Mouse (Mus musculus): ENCODE results near the gene Gimap7. TPM values are rescaled to one million over a fixed set of nuclear protein-coding genes. Genes with fewer than 3 reads are reported as not detected.

Gimap7 gene
- not detected in 2 replicates for polyA plus RNA-seq (2014; fragmentation: Nextera tagmentation; extraction: Ambion mirVana)

DNA sequence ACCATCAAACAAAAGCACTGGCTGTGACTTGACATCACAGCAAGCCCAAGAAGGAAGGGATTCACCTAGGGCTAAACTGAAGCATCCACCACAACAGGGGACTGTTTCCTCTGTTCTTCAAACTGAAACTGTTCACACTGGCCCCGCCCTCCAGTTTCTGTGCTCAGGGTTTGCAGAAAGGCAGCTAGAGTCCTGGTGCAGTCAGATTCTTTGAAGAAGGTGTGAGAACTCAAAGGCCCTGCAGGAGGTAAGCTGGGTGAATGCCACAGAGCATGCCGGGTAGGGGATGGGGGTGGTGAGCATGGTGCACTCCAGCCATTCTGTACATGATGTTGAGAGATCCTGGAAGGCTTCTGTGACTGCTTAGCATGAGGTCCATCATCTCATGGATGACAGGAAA, at the start of gene Gimap7, which contains the start of gene Gm28053:
Gimap7 (plus strand) TSS at position 167 of the 400 bp plus-strand sequence.
Gm28053 (plus strand) TSS at position 153 of the 400 bp plus-strand sequence.
- H3K36me3 ChIP-seq (ENCODE audit: control insufficient read depth, insufficient read depth, low read length): no peaks in the 10 kb centered on the region
- no peaks in the 10 kb centered on the region for H3K9me3 ChIP-seq (ENCODE audit: control insufficient read depth, low read length)
- no peaks in the 10 kb centered on the region for H3K27me3 ChIP-seq (ENCODE audit: control insufficient read depth, insufficient read depth, low read length)
- H3K4me2 ChIP-seq (ENCODE audit: low read depth, low read length, severe bottlenecking): no peak within 1 kb of the TSS
- no peak within 1 kb of the TSS for H3K4me3 ChIP-seq (ENCODE audit: low read depth, low read length)
- ATAC-seq (replicated peaks; ENCODE audit: low FRiP score): no peak
- no peak within 1 kb of the TSS for H3K27ac ChIP-seq (ENCODE audit: low read depth, low read length)
- DNase-seq (ENCODE audit: low spot score): no peak
- no peaks in the 10 kb centered on the region for H3K4me1 ChIP-seq (replicated peaks; ENCODE audit: control insufficient read depth, insufficient read depth, low read length)
- no peak within 1 kb of the TSS for H3K9ac ChIP-seq (ENCODE audit: low read length)
- WGBS: 52% methylated on average over 2 of the region's 2 CpGs

DNA sequence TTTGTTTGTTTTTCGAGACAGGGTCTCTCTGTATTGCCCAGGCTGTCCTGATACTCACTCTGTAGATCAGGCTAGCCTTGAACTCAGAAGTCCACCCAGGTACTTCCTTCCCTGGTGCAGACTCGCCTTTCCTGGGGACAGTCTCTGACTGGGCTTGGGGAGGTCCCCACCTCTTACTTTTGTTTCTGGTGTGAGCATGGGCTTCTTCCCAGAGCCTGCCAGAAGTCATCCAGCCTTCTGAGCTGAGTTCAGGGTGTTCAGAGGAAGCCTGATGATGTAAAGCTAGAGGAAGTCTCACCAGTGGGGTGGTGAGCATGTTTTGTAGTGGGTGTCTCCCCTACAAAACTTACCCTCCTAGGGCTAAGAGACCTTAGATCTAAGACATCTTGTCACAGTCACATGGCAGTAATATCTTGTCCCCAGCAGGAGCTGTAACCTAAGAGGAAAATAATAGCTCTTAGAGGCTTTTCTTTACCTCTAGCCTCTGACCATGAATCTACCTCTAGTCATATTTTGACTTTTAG, 48.9 kb upstream of the Gimap7 start:
- Histone ChIP-seq H3K27me3 (ENCODE audit: control insufficient read depth, insufficient read depth, low read length) (no peaks in the 10 kb centered on the region), H3K36me3 (ENCODE audit: control insufficient read depth, insufficient read depth, low read length) (no peaks in the 10 kb centered on the region), H3K9ac (ENCODE audit: low read length) (no peak overlapping the region), H3K4me1 (replicated peaks; ENCODE audit: control insufficient read depth, insufficient read depth, low read length) (no peaks in the 10 kb centered on the region), H3K27ac (ENCODE audit: low read depth, low read length) (no peak overlapping the region), H3K4me3 (ENCODE audit: low read depth, low read length) (no peak overlapping the region), H3K4me2 (ENCODE audit: low read depth, low read length, severe bottlenecking) (no peak overlapping the region), H3K9me3 (ENCODE audit: control insufficient read depth, low read length) (no peaks in the 10 kb centered on the region)
- no peak for DNase-seq (ENCODE audit: low spot score)
- ATAC-seq (replicated peaks; ENCODE audit: low FRiP score): no peak
- 75% methylated on average over 2 of the region's 2 CpGs for WGBS

DNA sequence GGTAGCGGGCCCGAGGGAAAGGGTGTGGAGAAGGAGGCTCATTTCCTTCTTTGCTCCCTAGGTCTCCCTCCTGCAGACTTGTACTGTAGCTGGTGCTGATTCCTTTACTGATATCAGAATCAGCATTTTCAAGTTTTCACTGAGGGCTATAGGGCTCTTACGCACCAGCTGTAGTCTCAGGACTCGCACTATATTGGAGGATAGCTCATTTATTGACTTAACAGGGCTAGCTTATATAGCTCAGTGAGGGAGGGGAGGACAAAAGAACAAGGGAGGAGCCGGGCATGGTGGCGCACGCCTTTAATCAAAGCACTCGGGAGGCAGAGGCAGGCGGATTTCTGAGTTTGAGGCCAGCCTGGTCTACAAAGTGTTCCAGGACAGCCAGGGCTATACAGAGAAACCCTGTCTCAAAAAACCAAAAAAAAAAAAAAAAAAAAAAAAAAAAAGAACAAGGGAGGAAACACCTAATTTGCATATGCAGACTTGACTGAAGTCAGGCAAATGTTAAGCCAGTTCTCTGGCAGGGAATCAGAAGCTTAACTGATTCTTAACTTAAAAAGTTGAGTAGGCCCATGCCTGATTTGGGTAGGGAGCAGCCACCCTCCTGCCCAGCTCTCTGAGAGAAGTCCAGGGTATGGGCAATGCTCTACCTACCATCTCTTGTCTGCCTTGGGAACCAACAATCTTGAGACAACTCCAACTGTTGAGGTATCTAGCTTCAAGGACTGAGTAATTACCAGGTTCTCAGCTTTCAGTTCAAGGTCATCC, 43.9 kb upstream of the Gimap7 start:
- ATAC-seq (replicated peaks; ENCODE audit: low FRiP score) (no peak), DNase-seq (ENCODE audit: low spot score) (no peak)
- H3K27me3 ChIP-seq (ENCODE audit: control insufficient read depth, insufficient read depth, low read length): no peaks in the 10 kb centered on the region
- no peak overlapping the region for H3K9ac ChIP-seq (ENCODE audit: low read length)
- no peaks in the 10 kb centered on the region for H3K4me1 ChIP-seq (replicated peaks; ENCODE audit: control insufficient read depth, insufficient read depth, low read length)
- 95% methylated on average over 9 of the region's 9 CpGs for WGBS
- H3K27ac ChIP-seq (ENCODE audit: low read depth, low read length): no peak overlapping the region
- no peaks in the 10 kb centered on the region for H3K36me3 ChIP-seq (ENCODE audit: control insufficient read depth, insufficient read depth, low read length)
- no peaks in the 10 kb centered on the region for H3K9me3 ChIP-seq (ENCODE audit: control insufficient read depth, low read length)
- H3K4me3 ChIP-seq (ENCODE audit: low read depth, low read length): no peak overlapping the region
- H3K4me2 ChIP-seq (ENCODE audit: low read depth, low read length, severe bottlenecking): no peak overlapping the region

DNA sequence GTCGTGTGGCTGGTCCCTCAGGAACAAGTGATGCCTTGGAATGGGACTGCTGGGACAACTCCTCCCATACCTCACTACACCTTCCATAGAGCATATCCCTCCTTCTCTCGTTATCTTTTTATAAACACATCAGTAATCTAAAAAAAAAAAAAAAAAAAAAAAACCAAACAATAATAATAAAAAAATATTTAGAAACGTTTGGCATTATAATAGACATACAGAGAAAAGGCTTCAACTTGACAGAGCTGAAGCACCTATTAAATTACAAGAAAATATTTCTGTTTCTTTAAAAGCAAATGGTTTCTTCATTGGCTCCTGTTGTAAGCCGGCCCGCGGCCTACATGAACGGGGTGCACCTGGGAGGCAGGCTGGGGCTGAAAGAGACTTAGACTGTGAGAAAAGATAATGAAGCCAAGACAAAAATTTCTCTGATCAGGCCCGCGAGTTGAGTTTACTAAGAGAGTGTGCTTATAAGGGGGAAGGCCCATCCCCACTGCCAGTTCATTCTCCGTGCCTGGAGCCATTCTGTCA, 43.0 kb upstream of the Gimap7 start:
- Histone ChIP-seq H3K4me1 (replicated peaks; ENCODE audit: control insufficient read depth, insufficient read depth, low read length) (no peaks in the 10 kb centered on the region), H3K9me3 (ENCODE audit: control insufficient read depth, low read length) (no peaks in the 10 kb centered on the region), H3K9ac (ENCODE audit: low read length) (no peak overlapping the region), H3K27ac (ENCODE audit: low read depth, low read length) (no peak overlapping the region), H3K4me3 (ENCODE audit: low read depth, low read length) (no peak overlapping the region), H3K36me3 (ENCODE audit: control insufficient read depth, insufficient read depth, low read length) (no peaks in the 10 kb centered on the region), H3K4me2 (ENCODE audit: low read depth, low read length, severe bottlenecking) (no peak overlapping the region), H3K27me3 (ENCODE audit: control insufficient read depth, insufficient read depth, low read length) (no peaks in the 10 kb centered on the region)
- WGBS: 44% methylated on average over 10 of the region's 10 CpGs
- DNase-seq (ENCODE audit: low spot score) (no peak), ATAC-seq (replicated peaks; ENCODE audit: low FRiP score) (no peak)

DNA sequence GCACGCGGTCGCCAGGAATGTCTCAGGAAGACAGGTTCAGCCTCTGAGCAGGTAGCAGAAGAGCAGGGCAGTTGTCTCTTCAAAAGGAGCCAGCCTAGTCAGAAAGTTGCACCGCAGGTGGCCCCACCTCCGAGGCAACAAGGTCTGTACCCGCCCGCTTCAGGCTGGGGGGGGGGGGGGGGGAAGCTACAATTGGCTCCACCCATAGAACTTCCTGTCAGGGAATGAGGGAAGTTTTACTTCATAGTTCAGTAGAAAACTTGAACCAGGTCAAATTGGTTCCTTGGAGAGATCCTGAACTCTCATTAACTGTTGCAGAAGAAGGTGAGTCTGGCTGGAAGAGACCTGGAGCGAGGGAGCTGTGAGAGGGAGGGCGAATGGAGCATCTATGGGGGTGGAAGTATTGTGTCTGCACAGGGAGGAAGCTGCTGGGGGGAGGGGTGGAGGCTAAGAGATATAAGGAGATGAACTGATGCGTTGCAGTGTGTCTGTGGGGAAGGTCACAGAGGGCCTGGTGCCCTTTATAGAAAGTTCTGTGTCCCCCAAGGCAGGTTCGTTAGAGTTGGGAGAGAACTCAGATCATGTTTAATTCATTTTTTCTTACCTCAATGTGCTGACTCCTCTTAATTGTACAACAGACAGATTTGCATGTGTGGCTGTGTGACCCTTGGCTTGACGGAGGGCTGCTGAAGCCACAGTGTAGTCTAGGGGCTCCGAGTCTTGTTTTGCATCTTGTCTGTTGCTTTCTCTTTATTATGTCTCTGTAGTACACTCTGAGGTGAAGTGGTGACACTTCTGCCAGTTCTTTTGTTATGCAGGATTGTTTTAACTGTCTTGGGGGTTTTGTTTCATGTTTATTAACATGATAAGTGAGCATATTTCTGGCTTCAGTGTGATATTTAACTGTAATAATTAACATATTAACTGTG, 42.2 kb upstream of the Gimap7 start, which contains the start of gene Gimap9:
Gimap9 (plus strand) TSS at position 199 of the 929 bp plus-strand sequence.
- Histone ChIP-seq H3K4me2 (ENCODE audit: low read depth, low read length, severe bottlenecking) (no peak within 1 kb of the TSS), H3K27me3 (ENCODE audit: control insufficient read depth, insufficient read depth, low read length) (no peaks in the 10 kb centered on the region), H3K4me1 (replicated peaks; ENCODE audit: control insufficient read depth, insufficient read depth, low read length) (no peaks in the 10 kb centered on the region), H3K9ac (ENCODE audit: low read length) (no peak within 1 kb of the TSS), H3K36me3 (ENCODE audit: control insufficient read depth, insufficient read depth, low read length) (no peaks in the 10 kb centered on the region), H3K4me3 (ENCODE audit: low read depth, low read length) (no peak within 1 kb of the TSS), H3K27ac (ENCODE audit: low read depth, low read length) (no peak within 1 kb of the TSS), H3K9me3 (ENCODE audit: control insufficient read depth, low read length) (no peaks in the 10 kb centered on the region)
- WGBS: 27% methylated on average over 11 of the region's 13 CpGs
- ATAC-seq (replicated peaks; ENCODE audit: low FRiP score): no peak
- DNase-seq (ENCODE audit: low spot score): peak; percentile 53

DNA sequence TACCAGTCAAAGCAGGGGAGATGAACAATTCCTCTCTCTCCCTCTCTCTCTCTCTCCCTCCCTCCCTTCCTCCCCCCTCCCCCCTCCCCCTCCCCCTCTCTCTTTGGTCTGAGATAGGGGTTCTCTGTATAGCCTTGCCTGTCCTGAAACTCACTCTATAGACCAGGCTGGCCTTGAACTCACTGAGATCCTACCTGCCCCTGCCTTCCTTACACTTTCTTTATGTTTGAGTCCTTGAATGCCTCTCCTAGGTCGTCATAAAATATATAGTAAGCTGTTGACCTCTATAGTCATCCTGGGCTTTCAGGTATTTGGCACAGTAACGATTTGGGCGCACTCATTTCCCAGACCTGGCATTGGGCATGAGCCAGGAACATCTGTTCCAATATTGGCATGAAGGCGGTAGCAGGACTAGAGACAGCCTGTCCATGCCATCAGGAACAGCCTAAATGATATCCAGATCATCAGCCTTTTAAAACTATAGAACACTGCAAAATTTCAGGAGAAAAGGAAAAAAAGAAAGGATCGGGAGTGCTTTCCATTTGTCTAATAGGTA, 41.5 kb upstream of the Gimap7 start:
- Histone ChIP-seq H3K4me2 (ENCODE audit: low read depth, low read length, severe bottlenecking) (no peak overlapping the region), H3K4me3 (ENCODE audit: low read depth, low read length) (no peak overlapping the region), H3K9me3 (ENCODE audit: control insufficient read depth, low read length) (no peaks in the 10 kb centered on the region), H3K4me1 (replicated peaks; ENCODE audit: control insufficient read depth, insufficient read depth, low read length) (no peaks in the 10 kb centered on the region), H3K27ac (ENCODE audit: low read depth, low read length) (no peak overlapping the region), H3K36me3 (ENCODE audit: control insufficient read depth, insufficient read depth, low read length) (no peaks in the 10 kb centered on the region), H3K9ac (ENCODE audit: low read length) (no peak overlapping the region), H3K27me3 (ENCODE audit: control insufficient read depth, insufficient read depth, low read length) (no peaks in the 10 kb centered on the region)
- WGBS: 86% methylated on average over 5 of the region's 5 CpGs
- ATAC-seq (replicated peaks; ENCODE audit: low FRiP score) (no peak), DNase-seq (ENCODE audit: low spot score) (no peak)

DNA sequence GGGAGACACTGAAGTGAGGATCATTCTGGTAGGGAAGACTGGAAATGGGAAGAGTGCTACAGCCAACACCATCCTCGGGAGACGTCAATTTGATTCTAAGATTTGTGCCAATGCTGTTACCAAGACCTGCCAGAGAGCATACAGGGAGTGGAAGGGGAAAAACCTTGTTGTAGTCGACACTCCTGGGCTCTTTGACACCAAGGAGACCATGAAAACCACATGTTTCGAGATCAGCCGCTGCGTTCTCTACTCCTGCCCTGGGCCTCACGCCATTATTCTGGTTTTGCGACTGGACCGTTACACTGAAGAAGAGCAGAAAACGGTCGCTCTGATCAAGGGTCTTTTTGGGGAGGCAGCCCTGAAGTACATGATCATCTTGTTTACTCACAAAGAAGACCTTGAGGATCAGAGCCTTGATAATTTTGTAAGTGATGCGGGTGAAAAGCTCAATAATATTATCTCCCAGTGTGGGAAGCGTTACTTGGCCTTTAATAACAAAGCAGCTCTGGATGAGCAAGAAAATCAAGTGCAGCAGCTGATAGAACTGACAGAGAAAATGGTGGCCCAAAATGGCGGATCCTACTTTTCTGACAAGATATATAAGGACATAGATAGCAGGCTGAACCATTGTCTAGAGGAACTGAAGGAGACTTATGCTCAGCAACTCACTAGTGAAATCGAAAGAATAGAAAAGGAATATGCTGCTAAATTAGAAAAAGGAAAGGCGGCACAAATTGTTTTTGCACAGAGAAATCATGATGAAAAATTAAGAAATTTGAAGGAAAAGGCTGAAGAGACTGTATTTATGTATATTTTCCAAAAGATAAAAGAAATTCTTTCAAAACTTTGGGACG, 40.7 kb upstream of the Gimap7 start:
- 93% methylated on average over 17 of the region's 17 CpGs for WGBS
- Histone ChIP-seq H3K4me3 (ENCODE audit: low read depth, low read length) (no peak overlapping the region), H3K9me3 (ENCODE audit: control insufficient read depth, low read length) (no peaks in the 10 kb centered on the region), H3K4me2 (ENCODE audit: low read depth, low read length, severe bottlenecking) (no peak overlapping the region), H3K4me1 (replicated peaks; ENCODE audit: control insufficient read depth, insufficient read depth, low read length) (no peaks in the 10 kb centered on the region), H3K9ac (ENCODE audit: low read length) (no peak overlapping the region), H3K27ac (ENCODE audit: low read depth, low read length) (no peak overlapping the region), H3K36me3 (ENCODE audit: control insufficient read depth, insufficient read depth, low read length) (no peaks in the 10 kb centered on the region), H3K27me3 (ENCODE audit: control insufficient read depth, insufficient read depth, low read length) (no peaks in the 10 kb centered on the region)
- ATAC-seq (replicated peaks; ENCODE audit: low FRiP score) (no peak), DNase-seq (ENCODE audit: low spot score) (no peak)
